In the genomic region with DNA sequence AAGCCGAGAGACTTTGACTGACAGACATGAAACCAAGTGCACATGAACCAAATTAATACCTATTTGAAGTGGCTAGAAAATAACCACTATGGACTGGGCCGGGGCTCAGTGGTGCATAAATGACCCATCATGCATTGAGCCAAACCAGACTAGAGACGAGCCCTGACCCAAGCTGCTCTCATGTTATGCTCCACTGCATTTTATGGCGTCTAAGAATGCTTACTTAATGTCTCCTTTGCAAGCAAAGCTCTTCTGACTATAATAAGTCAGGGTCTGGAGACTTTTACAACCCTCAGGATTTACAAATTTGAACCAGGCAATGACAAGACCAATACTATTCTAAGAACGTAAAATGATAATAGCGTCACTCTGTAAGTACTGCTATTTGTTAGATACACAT, we compare ENCODE assay signal across 25 mouse cellular contexts. TPM values are rescaled to one million over a fixed set of nuclear protein-coding genes. Genes with fewer than 3 reads are reported as not detected.
DNase-seq lines count a peak whose midpoint lies in the region; ATAC-seq and TF ChIP-seq lines count a peak whose summit lies in the region.
"Had no signal": no experiment of that assay in that cellular context is flagged by ENCODE, and none has a peak within 500 bp of the region (broad histone marks: within the 10 kb centered on the region; RNA-seq: fewer than 3 reads in every experiment).

No protein-coding gene starts in this region.

- H3K27me3 ChIP-seq in kidney, postnatal 0 days (ENCODE audit: insufficient read depth, low read length): no peaks in the 10 kb centered on the region
- no peaks in the 10 kb centered on the region for H3K27me3 ChIP-seq in intestine, embryonic 16.5 days (replicated peaks; ENCODE audit: control insufficient read depth, insufficient read depth, low read length)
- H3K27me3 ChIP-seq in forebrain, embryonic 10.5 days (ENCODE audit: poor library complexity, severe bottlenecking): no peaks in the 10 kb centered on the region
- H3K27me3 ChIP-seq: CH12.LX; heart, embryonic 15.5 days; intestine, embryonic 15.5 days; liver, embryonic 12.5 days; midbrain, embryonic 13.5 days had no signal

- DNase-seq in kidney, adult 11 months: peak; percentile 79
- DNase-seq in kidney, adult 8-10 months: peak; percentile 68 to 76
- peak; percentile 81 for DNase-seq in kidney, postnatal 0 days (ENCODE audit: low spot score)
- peak; percentile 37 to 65 for DNase-seq in kidney, postnatal 4 days
- DNase-seq in spleen, postnatal 36 days (ENCODE audit: low spot score in 2 of 2): no peak
- no peak for DNase-seq in forebrain, embryonic 10.5 days (ENCODE audit: extremely low spot score, low spot score)
- DNase-seq: adrenal gland, adult 8-10 months; cerebellum, adult 8-10 months; cerebellum, postnatal 25 days; gastrocnemius, postnatal 10 days; layer of hippocampus, postnatal 36 days; left cerebral cortex, postnatal 4 days; liver, postnatal 0 days; lung, postnatal 36 days; right cerebral cortex, postnatal 25 days; thymus, adult 2 months; thymus, postnatal 36 days had no signal

- no peak overlapping the region for H3K9ac ChIP-seq in kidney, postnatal 0 days (ENCODE audit: low read depth, low read length)
- H3K9ac ChIP-seq in intestine, embryonic 16.5 days (ENCODE audit: low read depth, low read length): no peak overlapping the region
- H3K9ac ChIP-seq: heart, embryonic 15.5 days; intestine, embryonic 15.5 days; liver, embryonic 12.5 days; liver, postnatal 0 days; midbrain, embryonic 13.5 days had no signal

- peaks cover 9% of the 10 kb centered on the region; the same call in 1 of the 2 replicates for H3K4me1 ChIP-seq in kidney, postnatal 0 days (replicated peaks; ENCODE audit: insufficient read depth, low read length)
- H3K4me1 ChIP-seq in intestine, embryonic 16.5 days (ENCODE audit: control insufficient read depth, insufficient read depth, low read length): no peaks in the 10 kb centered on the region
- peaks cover 5% of the 10 kb centered on the region for H3K4me1 ChIP-seq in forebrain, embryonic 10.5 days
- H3K4me1 ChIP-seq: intestine, embryonic 15.5 days had no signal

- WGBS in kidney, postnatal 0 days: 31% methylated on average over 6 of the region's 6 CpGs
- 70% methylated on average over 6 of the region's 6 CpGs for WGBS in intestine, embryonic 16.5 days
- 91% methylated on average over 6 of the region's 6 CpGs for WGBS in forebrain, embryonic 10.5 days

- H3K36me3 ChIP-seq in kidney, postnatal 0 days (ENCODE audit: insufficient read depth, low read length): peaks cover 59% of the 10 kb centered on the region
- peaks cover 22% of the 10 kb centered on the region for H3K36me3 ChIP-seq in intestine, embryonic 16.5 days (ENCODE audit: control insufficient read depth, insufficient read depth, low read length)
- peaks cover 96% of the 10 kb centered on the region for H3K36me3 ChIP-seq in forebrain, embryonic 10.5 days (replicated peaks)

- H3K4me3 ChIP-seq in kidney, postnatal 0 days (replicated peaks; ENCODE audit: low read depth, low read length): no peak overlapping the region
- no peak overlapping the region for H3K4me3 ChIP-seq in intestine, embryonic 16.5 days (ENCODE audit: low read length)
- no peak overlapping the region for H3K4me3 ChIP-seq in forebrain, embryonic 10.5 days
- H3K4me3 ChIP-seq: heart, embryonic 15.5 days; intestine, embryonic 15.5 days; liver, embryonic 12.5 days; midbrain, embryonic 13.5 days had no signal

- no peak overlapping the region for H3K4me2 ChIP-seq in kidney, postnatal 0 days (ENCODE audit: low read length)
- H3K4me2 ChIP-seq in intestine, embryonic 16.5 days (ENCODE audit: low read depth, low read length): no peak overlapping the region
- H3K4me2 ChIP-seq: heart, embryonic 15.5 days; intestine, embryonic 15.5 days; liver, embryonic 12.5 days; midbrain, embryonic 13.5 days had no signal

- H3K9me3 ChIP-seq in kidney, postnatal 0 days (replicated peaks; ENCODE audit: low read length): no peaks in the 10 kb centered on the region
- no peaks in the 10 kb centered on the region for H3K9me3 ChIP-seq in intestine, embryonic 16.5 days (ENCODE audit: control insufficient read depth, low read length)
- H3K9me3 ChIP-seq in forebrain, embryonic 10.5 days: no peaks in the 10 kb centered on the region
- H3K9me3 ChIP-seq: heart, embryonic 15.5 days; intestine, embryonic 15.5 days; liver, embryonic 12.5 days; midbrain, embryonic 13.5 days had no signal

- ATAC-seq in kidney, postnatal 0 days (replicated peaks; ENCODE audit: low FRiP score, low read depth): peak; percentile 90
- no peak for ATAC-seq in intestine, embryonic 16.5 days
- ATAC-seq: forebrain, embryonic 14.5 days; hindbrain, postnatal 0 days; intestine, embryonic 15.5 days; liver, embryonic 12.5 days; liver, postnatal 0 days; midbrain, embryonic 13.5 days had no signal

- no peak for TF ChIP-seq CTCF in kidney, postnatal 0 days (IDR thresholded peaks at IDR 0.05; ENCODE audit: low read depth)

- H3K27ac ChIP-seq in kidney, postnatal 0 days: peak overlapping the region; percentile 64; the same call in 1 of the 2 replicates
- no peak overlapping the region for H3K27ac ChIP-seq in intestine, embryonic 16.5 days (ENCODE audit: low read length)
- no peak overlapping the region for H3K27ac ChIP-seq in forebrain, embryonic 10.5 days
- H3K27ac ChIP-seq: heart, embryonic 15.5 days; hindbrain, postnatal 0 days; intestine, embryonic 15.5 days; liver, embryonic 12.5 days; midbrain, embryonic 13.5 days had no signal

RNA-seq across cellular contexts. Expression of gene Snrnp27, which starts 6.0 kb away (rescaled TPM):
- 120 and 123 TPM in 2 replicates for polyA plus RNA-seq in kidney, postnatal 0 days (2015; fragmentation: Nextera tagmentation; extraction: Ambion mirVana)
- polyA plus RNA-seq in intestine, embryonic 16.5 days (2015; fragmentation: Nextera tagmentation; extraction: Ambion mirVana): 85.1 and 85.3 TPM in 2 replicates
- 125 and 136 TPM in 2 replicates for polyA plus RNA-seq in forebrain, embryonic 10.5 days (2016; fragmentation: Nextera tagmentation; extraction: Ambion mirVana)

RNA-seq across cellular contexts. Expression of gene Mxd1, which starts 9.4 kb away (rescaled TPM):
- 6.4 and 7.7 TPM in 2 replicates for polyA plus RNA-seq in kidney, postnatal 0 days (2015; fragmentation: Nextera tagmentation; extraction: Ambion mirVana)
- 15.0 and 19.7 TPM in 2 replicates for polyA plus RNA-seq in intestine, embryonic 16.5 days (2015; fragmentation: Nextera tagmentation; extraction: Ambion mirVana)
- polyA plus RNA-seq in forebrain, embryonic 10.5 days (2016; fragmentation: Nextera tagmentation; extraction: Ambion mirVana): 8.2 and 8.3 TPM in 2 replicates

RNA-seq across cellular contexts. Expression of gene Asprv1, which starts 50.4 kb away (rescaled TPM):
- polyA plus RNA-seq in kidney, postnatal 0 days (2015; fragmentation: Nextera tagmentation; extraction: Ambion mirVana): 1.7 and 1.8 TPM in 2 replicates
- 0.73 and 1.1 TPM in 2 replicates for polyA plus RNA-seq in intestine, embryonic 16.5 days (2015; fragmentation: Nextera tagmentation; extraction: Ambion mirVana)
- 0.16 and 0.32 TPM in 2 replicates for polyA plus RNA-seq in forebrain, embryonic 10.5 days (2016; fragmentation: Nextera tagmentation; extraction: Ambion mirVana)

RNA-seq across cellular contexts. Expression of gene Gmcl1, which starts 54.8 kb away (rescaled TPM):
- polyA plus RNA-seq in kidney, postnatal 0 days (2015; fragmentation: Nextera tagmentation; extraction: Ambion mirVana): 25.7 and 28.4 TPM in 2 replicates
- polyA plus RNA-seq in intestine, embryonic 16.5 days (2015; fragmentation: Nextera tagmentation; extraction: Ambion mirVana): 22.1 and 24.3 TPM in 2 replicates
- 28.1 and 29.5 TPM in 2 replicates for polyA plus RNA-seq in forebrain, embryonic 10.5 days (2016; fragmentation: Nextera tagmentation; extraction: Ambion mirVana)

Comparison
In these comparisons a context has a peak if more than half of its experiments do, and no peak if none do; other contexts are left out.
1. DNase-seq: peak in kidney, adult 11 months (single experiment), kidney, adult 8-10 months (2 of 2), kidney, postnatal 0 days (single experiment) and kidney, postnatal 4 days (2 of 2); none in spleen, postnatal 36 days (0 of 2) and forebrain, embryonic 10.5 days (single experiment).